Mouse (Mus musculus) E14TG2a.4 (cell line): Measurements from ENCODE around the gene Rnasel.

Source experiments
- H3K27me3 ChIP-seq: 2 replicates; pipeline ENCODE4 v1.6.1; 2014; ENCODE audit warnings: low read length, control low read depth; ENCODE audit not compliant: insufficient read depth
- H3K36me3 ChIP-seq: 2 replicates; pipeline ENCODE4 v1.6.1; 2014; ENCODE audit warnings: low read length, control low read depth; ENCODE audit not compliant: insufficient read depth
- H3K4me1 ChIP-seq: replicated peaks from 2 replicates; pipeline ENCODE4 v1.6.1; 2014; ENCODE audit warnings: low read depth, low read length, control low read depth
- H3K4me3 ChIP-seq: replicated peaks from 2 replicates; pipeline ENCODE4 v1.5.1; 2014; ENCODE audit warnings: mild to moderate bottlenecking, low read length
- H3K9me3 ChIP-seq: 2 replicates; pipeline ENCODE4 v1.6.1; 2014; ENCODE audit warnings: low read length, control low read depth
- CTCF ChIP-seq: conservative IDR thresholded peaks from 2 replicates; pipeline ENCODE4 v1.5.1; 2014; ENCODE audit warnings: low read length
- NANOG ChIP-seq: IDR thresholded peaks from 2 replicates; pipeline ENCODE4 v1.6.1; 2014; ENCODE audit warnings: borderline replicate concordance, low read length, mixed read lengths
- POU5F1 ChIP-seq: IDR thresholded peaks from 2 replicates; pipeline ENCODE4 v1.6.1; 2014; ENCODE audit warnings: low read length, borderline replicate concordance

Gene Rnasel

DNA sequence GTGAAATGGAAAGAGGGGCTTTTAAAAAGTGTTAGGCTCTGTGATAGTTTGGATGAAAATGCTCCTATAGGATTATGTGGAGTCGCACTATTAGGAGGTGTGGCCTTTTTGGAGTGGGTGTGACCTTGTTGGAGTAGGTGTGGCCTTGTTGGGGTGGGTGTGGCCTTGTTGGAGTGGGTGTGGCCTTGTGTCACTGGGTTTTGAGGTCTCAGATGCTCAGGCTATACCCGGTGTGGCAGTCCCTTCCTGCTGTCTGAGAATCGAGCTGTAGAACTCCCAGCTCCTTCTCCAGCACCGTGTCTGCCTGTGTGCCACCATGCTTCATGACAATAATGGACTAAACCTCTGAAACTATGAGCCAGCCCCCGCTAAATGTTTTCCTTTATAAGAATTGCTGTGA lies 40.6 kb upstream of the Rnasel start:
- TF ChIP-seq CTCF (no peak), NANOG (no peak), POU5F1 (no peak)
- no peaks in the 10 kb centered on the region for H3K9me3 ChIP-seq
- H3K27me3 ChIP-seq: no peaks in the 10 kb centered on the region
- H3K4me3 ChIP-seq: no peak overlapping the region
- H3K4me1 ChIP-seq: peaks cover 22% of the 10 kb centered on the region
- H3K36me3 ChIP-seq: no peaks in the 10 kb centered on the region

DNA sequence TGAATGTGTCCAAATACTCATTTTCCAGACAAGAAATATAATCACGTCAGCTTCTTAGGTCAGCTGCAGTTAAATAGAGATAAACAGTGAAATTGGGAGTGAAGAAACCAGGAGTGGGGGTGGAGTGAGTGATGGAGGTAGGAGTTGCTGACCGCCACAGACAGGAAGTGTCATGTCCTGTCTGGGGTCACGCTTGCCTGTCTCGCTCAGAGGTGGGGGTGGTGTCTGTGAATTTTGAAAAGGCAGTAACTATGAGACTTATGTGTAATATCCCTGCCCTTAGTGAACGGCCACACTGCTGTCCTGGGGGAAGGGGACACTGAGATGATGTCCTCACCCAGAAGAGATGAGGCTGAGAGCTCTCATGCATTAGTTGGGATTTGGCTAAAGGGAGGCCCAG lies 39.8 kb upstream of the Rnasel start:
- no peaks in the 10 kb centered on the region for H3K27me3 ChIP-seq
- TF ChIP-seq NANOG: no peak
- H3K4me3 ChIP-seq: no peak overlapping the region
- H3K4me1 ChIP-seq: peaks cover 14% of the 10 kb centered on the region
- no peaks in the 10 kb centered on the region for H3K9me3 ChIP-seq
- no peaks in the 10 kb centered on the region for H3K36me3 ChIP-seq

DNA sequence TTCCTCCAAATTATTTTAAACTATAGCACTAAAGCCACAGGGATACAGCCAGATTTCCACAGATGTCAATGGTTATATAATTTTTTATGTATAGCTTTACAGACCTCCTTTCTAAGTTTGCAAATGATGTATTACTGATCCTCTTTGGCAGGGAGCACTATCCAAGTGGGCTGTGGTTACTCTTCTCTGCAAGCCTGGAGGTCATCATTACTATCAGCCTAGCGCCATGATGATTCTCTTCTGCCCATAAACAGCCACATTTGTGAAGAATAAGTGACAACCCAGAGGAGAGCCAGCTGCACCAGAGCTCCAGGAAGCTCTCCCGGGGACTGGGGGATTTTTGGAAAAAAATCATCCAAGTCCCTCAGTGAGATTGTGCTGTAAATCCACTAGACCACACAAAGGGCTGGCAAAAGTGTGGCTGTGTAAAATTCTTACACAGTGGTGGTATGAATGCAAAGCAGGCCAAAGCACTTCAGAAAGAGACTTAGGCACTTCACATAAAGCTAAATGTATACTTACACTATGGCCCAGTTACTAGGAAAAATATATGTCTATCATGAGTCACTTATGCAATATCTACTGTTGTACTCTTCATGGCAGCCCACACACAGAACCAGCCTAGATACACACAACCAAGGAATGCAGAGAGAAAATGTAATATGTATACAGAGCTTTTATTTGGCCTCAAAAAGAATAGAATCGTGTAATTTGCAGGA lies 37.5 kb upstream of the Rnasel start:
- Histone ChIP-seq H3K4me1 (no peaks in the 10 kb centered on the region), H3K4me3 (no peak overlapping the region), H3K9me3 (no peaks in the 10 kb centered on the region), H3K27me3 (no peaks in the 10 kb centered on the region), H3K36me3 (no peaks in the 10 kb centered on the region)
- no peak for TF ChIP-seq POU5F1
- no peak for TF ChIP-seq NANOG
- TF ChIP-seq CTCF: no peak

DNA sequence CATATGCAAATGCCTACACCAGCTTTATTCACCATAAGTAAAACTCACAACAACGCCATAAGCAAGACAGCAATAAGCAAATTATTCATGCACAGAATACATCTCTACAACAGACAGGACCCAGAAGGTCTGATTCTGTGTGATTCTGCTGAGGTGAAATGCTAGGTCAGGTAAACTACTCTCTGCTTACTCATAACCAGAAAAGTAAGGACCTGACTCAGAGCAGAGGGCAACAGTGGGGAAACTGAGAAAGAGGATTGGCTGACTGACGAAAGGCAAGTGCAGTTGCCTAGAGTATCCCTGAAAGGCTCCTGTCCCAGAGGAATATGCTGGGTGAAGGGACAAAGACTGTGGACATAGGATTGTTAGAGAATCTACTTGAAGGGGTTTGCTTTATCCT lies 36.6 kb upstream of the Rnasel start:
- Histone ChIP-seq H3K36me3 (no peaks in the 10 kb centered on the region), H3K9me3 (no peaks in the 10 kb centered on the region), H3K4me1 (no peaks in the 10 kb centered on the region), H3K4me3 (no peak overlapping the region), H3K27me3 (no peaks in the 10 kb centered on the region)
- TF ChIP-seq CTCF (no peak), NANOG (no peak), POU5F1 (no peak)

DNA sequence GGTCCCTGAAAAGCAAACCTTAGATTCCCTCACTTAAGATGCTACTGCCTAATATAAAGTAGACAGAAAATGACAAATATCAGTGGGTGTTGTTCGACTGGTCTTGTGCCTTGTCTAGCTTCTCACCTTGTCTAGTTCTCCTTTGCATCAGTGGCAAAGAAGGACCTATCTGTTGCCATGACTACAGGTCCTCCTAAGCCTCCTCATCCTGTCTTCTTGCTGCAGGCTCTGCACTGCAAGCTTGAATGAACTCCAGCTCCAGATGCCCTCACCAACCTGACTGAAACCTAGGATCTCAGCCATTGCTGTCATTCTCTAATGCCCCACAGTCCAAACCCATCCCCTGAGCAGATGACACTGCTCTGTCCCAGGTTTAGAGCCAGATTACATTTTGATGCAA lies 31.2 kb upstream of the Rnasel start:
- Histone ChIP-seq H3K9me3 (no peaks in the 10 kb centered on the region), H3K4me3 (no peak overlapping the region), H3K4me1 (peaks cover under 1% of the 10 kb centered on the region; the same call in 1 of the 2 replicates), H3K36me3 (no peaks in the 10 kb centered on the region), H3K27me3 (no peaks in the 10 kb centered on the region)
- TF ChIP-seq POU5F1 (no peak), CTCF (no peak), NANOG (no peak)

DNA sequence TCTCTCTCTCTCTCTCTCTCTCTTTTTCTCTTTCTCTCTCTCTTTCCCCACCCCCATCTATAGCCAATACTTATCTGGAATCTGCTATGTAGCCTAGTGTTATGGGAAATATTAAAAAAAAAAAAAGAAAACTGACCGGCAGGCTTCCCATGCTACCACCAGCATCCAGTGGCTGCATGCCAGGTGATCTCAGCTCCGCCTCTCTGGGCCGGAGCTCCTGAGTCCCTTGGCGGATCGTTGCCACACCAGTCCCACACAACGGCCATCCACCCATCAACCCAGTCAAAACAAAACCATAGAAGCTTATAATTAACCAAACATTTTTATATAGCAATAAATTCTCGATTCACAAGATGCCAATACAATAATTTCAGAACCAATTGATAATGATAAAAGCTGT lies 28.3 kb upstream of the Rnasel start:
- H3K9me3 ChIP-seq: no peaks in the 10 kb centered on the region
- H3K27me3 ChIP-seq: peaks cover 6% of the 10 kb centered on the region; the same call in 1 of the 2 replicates
- no peak overlapping the region for H3K4me3 ChIP-seq
- no peak for TF ChIP-seq CTCF
- no peak for TF ChIP-seq POU5F1
- TF ChIP-seq NANOG: no peak
- H3K4me1 ChIP-seq: peaks cover 8% of the 10 kb centered on the region; the same call in 1 of the 2 replicates
- H3K36me3 ChIP-seq: no peaks in the 10 kb centered on the region

DNA sequence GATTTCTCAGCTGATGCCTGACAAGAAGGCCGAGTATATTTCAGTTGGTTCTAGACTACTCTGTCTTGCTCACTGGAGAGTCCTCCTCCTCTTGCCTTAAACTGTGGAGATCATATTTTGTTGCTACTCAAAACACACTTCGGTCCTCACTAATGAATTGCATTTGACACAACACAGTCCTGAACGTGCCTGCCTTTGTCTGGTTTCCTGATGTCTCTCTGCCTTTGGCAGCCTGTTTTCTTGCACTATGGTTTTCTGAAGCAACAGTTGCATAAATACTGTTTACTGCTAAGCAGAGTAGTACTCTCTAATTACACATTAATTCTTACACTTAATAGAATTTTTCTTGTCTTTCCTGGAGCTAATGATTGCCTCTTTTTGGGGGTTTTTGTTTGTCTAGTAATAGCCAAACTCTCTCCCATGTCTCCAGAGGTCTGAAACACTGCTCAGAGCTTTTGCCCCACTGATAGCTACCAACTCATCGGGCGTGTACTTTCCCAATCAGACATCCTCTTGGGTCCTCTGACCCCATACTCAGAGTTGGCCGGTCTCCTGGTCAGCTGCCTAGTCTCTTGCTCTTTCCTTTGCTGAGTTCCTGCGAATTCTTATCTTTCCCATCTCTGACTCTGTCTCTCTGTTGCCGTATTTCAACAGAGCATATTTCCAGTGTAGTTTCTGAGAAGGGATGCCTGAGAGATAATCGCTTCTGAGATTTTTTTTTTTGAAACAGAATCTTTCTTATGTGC lies 27.5 kb upstream of the Rnasel start:
- H3K4me1 ChIP-seq: peaks cover 8% of the 10 kb centered on the region; the same call in 1 of the 2 replicates
- H3K4me3 ChIP-seq: no peak overlapping the region
- peaks cover 12% of the 10 kb centered on the region; the same call in 1 of the 2 replicates for H3K27me3 ChIP-seq
- H3K36me3 ChIP-seq: no peaks in the 10 kb centered on the region
- TF ChIP-seq CTCF: no peak
- no peak for TF ChIP-seq NANOG
- no peak for TF ChIP-seq POU5F1
- no peaks in the 10 kb centered on the region for H3K9me3 ChIP-seq

DNA sequence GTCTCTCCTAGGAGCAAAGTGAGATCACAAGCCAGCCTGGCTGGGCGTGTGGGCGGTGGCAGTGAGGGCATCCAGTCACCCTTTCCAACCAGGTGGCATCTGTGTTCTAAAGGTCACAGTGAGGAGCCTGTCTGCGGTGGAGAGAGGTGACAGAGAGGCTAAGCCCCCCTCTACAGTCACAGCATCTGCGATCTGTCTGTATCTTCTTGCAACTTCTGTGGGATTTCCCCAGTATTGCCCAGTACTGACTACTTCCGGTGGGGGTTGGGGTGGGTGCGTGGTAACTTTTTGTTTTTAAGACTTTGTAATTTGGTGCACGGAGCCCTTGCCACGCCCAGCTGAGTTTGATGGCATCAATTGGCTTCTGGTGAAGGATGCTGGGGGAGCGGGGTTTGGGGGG lies 25.8 kb upstream of the Rnasel start:
- H3K9me3 ChIP-seq: no peaks in the 10 kb centered on the region
- TF ChIP-seq CTCF (no peak), NANOG (no peak), POU5F1 (no peak)
- H3K4me1 ChIP-seq: peaks cover 8% of the 10 kb centered on the region; the same call in 1 of the 2 replicates
- no peaks in the 10 kb centered on the region for H3K36me3 ChIP-seq
- H3K27me3 ChIP-seq: peaks cover 12% of the 10 kb centered on the region; the same call in 1 of the 2 replicates
- H3K4me3 ChIP-seq: peak overlapping the region; percentile 35

DNA sequence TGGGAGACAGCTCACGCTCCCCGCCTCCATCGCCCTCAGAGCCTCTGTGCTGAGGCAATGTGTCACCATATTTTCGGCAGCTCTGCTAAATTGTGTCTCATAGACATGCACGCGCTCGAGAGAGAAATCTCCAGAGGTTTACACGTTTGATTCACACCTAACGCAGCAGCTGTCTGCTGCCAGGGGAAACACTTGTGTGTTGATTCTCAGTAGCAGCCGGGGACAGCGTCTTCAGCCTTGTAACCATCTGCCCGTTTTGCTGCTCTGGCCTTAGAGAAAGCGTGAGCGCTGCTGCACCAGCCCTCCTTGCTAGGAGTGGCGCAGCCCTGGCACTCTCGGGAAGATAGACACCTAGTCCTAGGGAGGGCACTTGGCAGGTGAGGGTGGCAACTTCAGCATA lies 22.6 kb upstream of the Rnasel start:
- no peak for TF ChIP-seq CTCF
- TF ChIP-seq NANOG: no peak
- no peak for TF ChIP-seq POU5F1
- Histone ChIP-seq H3K4me1 (peaks cover 16% of the 10 kb centered on the region), H3K4me3 (no peak overlapping the region), H3K36me3 (no peaks in the 10 kb centered on the region), H3K27me3 (peaks cover 12% of the 10 kb centered on the region; the same call in 1 of the 2 replicates), H3K9me3 (no peaks in the 10 kb centered on the region)
